Mouse (Mus musculus) heart, postnatal 36 days (tissue): ENCODE data around the gene Kifc3. TPM values are rescaled to one million over a fixed set of nuclear protein-coding genes. Genes with fewer than 3 reads are reported as not detected.
A peak's percentile ranks its signal among the peaks of the same experiment; 100 is the strongest.
"Not testable (repeated sequence)": the region's sequence is repeated elsewhere in the genome, so short reads cannot be mapped to it uniquely, and the experiment has no call there.

ENCODE experiments used
- DNase-seq, 2 experiments: peaks; one replicate each; pipeline ENCODE4 v3.0.0; 2021 to 2022
- intact Hi-C: fragments of 180-260 bp; cut with DNase I; formaldehyde crosslinking; loops from one replicate; pipeline ENCODE4 v1.15.1; 2025
- total RNA-seq, 2 experiments: library from RNA; stranded (reverse); gene quantifications; 2 replicates each; pipeline ENCODE4 v1.2.3; 2021

Gene Kifc3
- total RNA-seq = 10 to 100 TPM; 65.4 to 71.2 TPM

DNA sequence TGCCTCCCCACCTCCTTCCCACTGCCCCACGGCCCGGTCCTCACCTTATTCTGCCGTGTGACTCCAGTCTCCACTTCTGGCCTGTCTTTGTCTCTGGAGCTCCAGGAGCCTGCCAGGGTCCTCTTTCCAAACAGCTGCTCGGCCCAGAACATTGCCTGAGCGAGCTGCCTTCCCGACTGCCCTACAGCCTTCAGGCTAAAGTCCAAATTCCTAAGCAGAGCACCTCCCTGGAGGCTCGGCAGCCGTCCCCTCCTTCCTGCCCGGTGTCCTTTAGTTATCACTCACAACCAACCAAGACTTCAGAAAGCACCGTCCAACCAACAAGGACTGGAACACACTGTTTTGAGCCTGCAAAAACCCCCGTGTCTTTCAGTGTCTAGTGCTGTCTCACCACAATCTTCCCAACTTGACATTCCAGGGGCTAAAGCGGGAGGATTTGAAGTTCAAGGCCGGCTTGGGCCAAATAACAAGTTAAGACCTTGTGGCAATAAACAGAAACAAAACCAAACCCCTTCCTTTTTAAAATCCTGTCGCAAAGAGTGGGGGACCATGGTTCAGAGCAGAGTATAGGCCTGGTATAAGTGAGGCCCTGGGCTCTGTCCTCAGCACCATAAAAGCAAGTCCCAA is at the start of gene Kifc3:
Gene Kifc3 (minus strand): TSS at position 164 of the 627 bp plus-strand sequence.
- intact Hi-C loops = loop anchor here (2.0 kb wide), 1 partner anchor 58 kb away; no protein-coding TSS in a partner anchor
- peak in 1 of 2 experiments; percentile 26 for DNase-seq

DNA sequence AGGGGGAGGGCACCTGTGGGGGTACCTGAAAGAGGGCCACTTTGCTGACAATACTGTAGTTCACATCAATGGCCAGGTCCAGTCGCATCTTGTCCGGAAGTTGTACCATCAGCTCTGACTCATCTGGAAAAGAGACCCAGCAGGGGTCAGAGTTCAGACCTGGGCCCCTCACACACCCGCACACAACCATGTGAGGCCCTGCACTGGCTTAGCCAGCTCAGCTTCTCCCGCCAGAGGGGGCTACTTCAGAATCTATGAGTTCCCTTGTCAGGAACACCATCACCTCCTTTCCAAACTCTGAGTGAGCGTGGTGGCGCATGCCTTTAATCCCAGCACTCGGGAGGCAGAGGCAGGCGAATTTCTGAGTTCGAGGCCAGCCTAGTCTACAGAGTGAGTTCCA is 49.4 kb upstream of the Kifc3 start:
- intact Hi-C loops = loop anchor here (5.0 kb wide), 2 partner anchors 180 to 445 kb away; partner anchors contain the start of gene Cfap20
- DNase-seq = no peak

DNA sequence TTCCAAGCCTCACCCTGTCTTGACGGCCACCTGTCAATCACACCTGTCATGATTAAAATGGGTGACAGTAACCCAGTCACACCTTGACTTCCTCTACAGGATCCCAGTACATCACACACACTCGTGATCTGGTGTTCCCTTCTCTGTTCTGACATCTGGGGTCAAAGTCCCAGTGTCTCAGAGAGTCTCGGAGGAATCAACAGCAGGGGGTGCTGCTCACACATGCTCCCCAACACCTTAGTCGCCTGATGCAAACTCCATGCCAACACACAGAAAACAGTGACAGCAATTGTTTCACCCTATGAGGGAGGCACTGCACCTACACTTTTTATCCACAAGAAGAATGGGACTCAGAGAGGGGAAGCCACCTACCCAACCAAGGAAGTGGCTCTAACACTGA is 47.2 kb upstream of the Kifc3 start:
- DNase-seq = no peak
- intact Hi-C loops = loop anchor here (5.0 kb wide), 2 partner anchors 182 to 447 kb away; partner anchors contain the start of gene Cfap20

DNA sequence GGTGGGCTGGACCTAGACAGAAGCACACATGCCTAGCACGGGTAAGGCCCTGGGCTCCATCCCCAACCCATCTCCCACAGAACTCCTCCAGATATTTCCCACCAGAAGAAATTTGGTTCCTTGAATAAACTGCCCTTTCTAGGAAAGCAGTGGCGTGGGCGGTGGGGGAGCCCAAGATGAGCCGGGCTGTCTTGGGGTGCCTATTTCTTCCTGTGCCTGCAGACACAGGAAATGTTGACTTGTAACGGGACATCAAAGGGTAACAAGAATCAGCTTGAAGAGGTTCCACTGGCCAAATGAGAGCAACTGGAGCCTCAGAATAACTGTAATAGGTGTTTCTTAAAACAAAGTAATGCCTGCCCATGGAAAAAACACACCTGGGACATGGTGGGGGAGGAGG is 44.7 kb upstream of the Kifc3 start:
- intact Hi-C loops = no loop called here
- DNase-seq = no peak

DNA sequence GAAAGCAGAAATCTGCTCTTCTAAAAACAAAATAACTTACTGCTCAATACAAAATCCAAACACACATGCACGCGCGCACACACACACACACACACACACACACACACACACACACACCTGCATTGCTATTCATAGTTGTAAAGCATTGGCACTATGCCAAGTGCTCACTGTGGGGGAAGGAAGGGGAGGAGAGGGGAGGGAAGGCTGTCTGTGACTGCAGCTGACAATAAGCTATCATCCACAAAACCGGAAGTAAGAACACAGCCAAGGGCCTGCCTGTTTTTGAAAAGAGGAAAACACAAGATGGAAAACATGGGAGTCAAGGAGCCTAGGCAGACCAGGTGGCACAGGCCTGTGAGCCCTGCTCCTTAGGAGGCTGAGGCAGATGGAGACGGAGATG is 42.6 kb upstream of the Kifc3 start:
- intact Hi-C loops = no loop called here
- DNase-seq = peak; percentile 53 to 56

DNA sequence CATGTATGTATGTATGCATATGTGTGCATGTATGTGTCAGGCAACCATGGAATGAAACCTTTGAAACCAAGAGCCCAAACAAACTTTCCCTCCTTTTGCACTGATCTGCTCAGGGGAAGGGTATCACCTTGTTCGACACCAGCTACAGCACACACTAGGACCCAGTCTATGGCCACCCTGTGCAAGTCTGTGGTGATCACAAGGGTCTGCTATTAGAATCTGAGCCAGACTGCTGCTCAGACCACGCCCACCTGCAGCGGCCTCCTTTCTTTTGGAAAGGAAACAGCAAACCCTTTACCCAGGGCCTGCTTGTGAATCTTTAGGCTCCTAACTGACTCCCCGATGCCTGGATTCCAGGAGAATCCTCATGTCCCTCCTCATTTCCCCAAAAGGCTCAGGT is 41.2 kb upstream of the Kifc3 start:
- intact Hi-C loops = no loop called here
- DNase-seq = no peak

DNA sequence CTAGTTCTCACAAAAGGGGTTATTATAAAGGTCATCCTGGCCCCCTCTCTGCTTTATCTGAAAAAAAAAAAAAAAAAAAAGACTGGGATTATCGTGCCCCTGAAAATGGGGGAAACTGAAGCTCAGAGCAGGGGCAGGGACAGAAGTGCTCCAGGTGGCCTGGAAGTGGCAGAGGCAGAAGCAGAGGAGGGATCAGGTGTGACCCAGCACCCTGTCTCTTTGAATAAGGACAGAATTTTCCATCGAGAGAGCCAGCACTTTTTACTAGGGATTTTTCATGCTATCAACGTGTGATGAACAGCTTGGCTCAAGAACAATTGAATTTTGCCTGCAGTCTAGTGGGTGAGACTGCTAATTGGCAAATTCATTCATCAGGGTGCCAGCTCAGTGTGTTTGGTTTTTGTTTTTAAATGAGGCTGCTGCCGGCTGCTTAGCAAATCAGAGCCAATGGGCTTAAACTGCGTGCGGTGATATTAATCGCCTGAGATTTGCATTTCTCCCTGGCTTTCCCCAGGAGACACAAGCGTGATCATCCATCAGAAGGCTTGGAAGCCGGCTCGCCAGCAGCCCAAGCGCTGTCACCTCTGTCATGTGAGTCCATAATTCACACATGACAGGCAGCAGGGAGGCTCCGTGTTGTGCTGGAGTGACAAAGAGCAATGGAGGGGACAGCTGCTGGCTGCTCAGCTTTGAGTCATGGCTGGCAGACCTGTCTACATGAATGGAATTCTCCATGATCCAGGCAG is 40.4 kb upstream of the Kifc3 start:
- DNase-seq = no peak
- intact Hi-C loops = no loop called here

DNA sequence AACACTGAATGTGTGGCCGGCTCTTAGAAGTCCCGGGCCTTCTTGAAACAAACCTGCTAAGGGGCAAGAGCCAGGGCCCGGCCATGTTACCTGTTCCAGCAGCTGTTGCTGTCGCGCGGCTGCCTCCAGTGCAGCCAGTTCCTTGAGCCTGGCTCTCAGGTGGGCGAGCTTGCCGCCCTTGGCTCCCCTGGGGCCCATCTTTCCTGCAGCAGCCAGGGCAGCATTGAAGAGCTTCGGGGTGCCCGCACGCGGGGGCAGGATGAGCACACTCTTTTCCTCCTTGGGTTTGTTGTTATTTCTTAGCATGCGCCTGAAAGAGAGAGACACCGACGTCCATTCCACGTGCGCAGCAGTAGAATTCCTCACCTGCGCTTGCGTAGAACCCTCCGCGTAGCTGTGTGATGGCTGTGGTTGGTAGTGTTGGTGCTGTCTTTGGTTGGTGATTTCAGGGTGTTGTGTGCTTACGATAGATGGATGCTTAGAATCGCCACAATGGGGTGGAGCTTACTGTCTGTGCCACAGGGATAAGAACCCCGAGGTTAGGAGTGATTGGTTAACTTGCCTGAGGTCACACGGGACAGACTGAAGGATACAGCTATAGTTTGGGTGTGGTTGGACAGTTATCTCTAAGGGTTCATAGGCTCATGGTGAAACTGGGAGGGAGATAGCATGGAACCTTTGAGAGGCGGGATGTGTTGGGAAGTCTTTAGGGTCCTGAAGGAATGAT is 39.6 kb upstream of the Kifc3 start:
- intact Hi-C loops = no loop called here

DNA sequence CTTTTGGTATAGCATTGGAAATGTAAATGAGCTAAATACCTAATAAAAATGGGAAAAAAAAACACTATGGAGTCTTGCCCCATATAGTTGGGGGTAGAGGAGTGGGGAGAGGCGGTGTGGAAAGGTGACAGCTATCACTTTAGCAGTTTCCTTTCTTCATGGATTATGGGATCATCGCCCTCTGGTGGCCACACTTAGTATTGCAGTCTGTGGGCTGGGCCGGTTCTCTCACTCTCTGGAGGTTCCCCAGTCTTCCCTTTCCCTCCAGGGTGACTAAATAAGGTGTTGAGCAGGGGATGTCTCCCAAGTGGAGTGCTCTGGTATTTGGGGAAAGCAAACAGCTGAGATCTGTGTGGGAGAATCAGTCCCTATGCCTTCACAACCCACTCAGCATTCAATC is 33.1 kb upstream of the Kifc3 start:
- intact Hi-C loops = loop anchor here (1.0 to 2.0 kb wide), 2 partner anchors 19 to 293 kb away; no protein-coding TSS in a partner anchor

More for the DNA sequence above, 39.6 kb upstream of the Kifc3 start:
- DNase-seq = no peak

DNA sequence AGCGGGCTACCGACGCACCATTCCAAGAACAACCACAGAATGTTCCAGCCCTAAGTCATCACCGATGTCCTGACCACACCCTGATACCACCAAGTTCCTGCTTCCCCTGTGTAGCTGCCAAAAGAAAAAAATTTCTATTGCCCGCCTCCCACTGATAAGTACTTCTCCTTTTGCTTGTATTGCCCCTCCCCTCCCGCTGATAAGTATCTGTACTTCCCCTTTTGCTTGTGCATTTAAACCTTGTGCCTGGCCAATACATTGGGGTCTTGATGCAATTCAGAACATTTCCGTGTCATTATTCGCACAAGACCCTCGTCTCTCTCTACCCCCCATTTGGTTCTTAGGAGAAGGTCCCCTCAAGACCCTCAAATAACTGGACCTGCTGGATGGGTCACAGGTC is 27.5 kb upstream of the Kifc3 start:
- DNase-seq, intact Hi-C loops: not testable (repeated sequence)

More for the DNA sequence above, 33.1 kb upstream of the Kifc3 start:
- peak; percentile 81 to 88 for DNase-seq

DNA sequence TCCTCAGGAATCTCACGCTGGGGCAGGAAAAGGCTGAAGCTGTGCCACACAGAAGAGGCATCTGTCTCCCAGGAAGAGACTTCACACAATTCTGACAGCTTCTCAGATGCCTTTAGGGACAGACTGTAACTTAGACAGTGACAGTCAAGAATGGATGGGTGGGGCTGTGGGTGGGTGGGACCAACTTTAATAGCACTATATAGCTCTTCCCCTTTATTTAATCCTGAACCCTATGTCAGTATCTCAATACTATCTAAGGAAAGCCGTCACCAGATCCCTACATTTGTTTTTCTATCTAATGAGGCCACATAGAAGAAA is 24.5 kb upstream of the Kifc3 start:
- no peak for DNase-seq
- intact Hi-C loops = no loop called here

DNA sequence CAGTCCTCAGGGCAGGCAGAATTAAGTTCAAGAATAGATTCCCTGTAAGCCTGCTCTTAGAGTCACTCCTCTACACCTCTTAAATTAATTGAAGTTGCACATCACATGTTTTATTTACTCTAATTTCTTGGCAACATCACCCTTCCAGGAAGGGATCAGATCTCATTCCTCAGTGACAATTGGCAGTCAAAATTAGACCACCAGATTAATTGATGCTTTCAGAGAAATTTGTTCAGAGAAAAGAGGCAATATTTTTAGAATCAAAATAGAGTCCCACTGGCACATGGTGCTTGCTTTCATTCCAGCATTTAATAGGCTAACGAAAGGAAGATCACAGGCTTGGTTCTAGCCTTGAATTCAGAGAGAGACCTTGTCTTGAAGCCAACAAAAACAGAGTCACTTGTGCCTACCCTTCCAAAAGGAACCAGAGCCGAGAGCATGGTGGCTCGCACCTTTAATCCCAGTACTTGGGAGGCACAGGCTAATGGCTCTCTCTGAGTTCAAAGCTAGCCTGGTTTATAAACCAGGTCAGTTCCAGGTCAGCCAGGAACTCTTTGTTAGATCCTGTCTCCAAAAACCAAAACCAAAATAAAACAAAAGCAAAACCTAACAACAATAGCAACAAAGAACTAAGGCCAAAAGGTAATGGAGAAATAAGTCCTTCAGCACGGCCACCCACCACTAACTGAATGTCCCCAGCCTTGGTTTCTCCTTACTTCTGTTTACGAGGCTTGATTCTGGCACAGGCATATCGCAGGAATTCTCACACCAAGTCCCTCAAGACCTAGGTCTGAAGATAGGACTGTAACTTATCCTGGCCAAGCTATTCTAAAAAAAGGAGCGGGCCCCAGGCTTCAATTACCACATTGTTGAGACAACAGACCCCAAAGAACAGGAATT is 23.9 kb upstream of the Kifc3 start:
- intact Hi-C loops = no loop called here
- no peak for DNase-seq

DNA sequence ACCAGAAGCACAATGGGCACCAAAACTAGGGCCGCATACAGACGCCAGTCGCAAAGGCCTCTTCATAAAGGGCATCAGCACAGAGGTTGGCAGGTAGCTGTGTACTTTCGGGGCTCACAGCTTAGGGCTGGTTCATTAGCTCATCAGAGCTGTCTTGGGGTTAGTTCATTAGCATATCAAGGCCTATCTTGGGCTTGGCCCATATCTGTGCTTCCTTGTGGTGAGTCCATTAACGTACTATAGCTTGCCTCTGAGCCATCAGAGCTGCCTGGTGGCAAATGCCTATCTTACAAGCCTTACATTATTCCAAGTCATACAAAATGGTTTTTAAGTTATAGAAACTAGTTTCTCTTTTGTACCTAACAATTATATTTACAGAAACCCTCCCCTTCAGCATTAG is 21.4 kb upstream of the Kifc3 start:
- DNase-seq = no peak
- intact Hi-C loops = no loop called here

DNA sequence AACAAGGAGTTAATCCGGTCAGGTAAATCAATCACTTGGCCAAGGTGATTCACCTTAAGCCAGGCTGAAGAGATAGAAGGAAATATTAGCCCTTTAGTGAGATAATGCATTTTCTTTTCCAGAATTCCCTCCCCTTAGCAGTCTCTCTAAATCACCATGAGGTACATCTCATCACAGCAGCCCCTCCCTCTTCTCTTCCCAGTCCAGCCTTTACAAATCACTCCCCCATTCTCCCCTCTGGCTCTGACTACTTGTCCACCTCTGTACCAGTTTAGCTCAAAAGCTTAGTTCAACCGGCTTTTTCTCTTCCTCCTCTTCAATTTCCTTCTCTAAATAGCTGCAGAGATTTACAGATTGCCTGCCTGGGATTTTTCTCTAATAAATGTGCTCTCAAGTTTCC is 18.4 kb upstream of the Kifc3 start:
- no peak for DNase-seq
- intact Hi-C loops = no loop called here

DNA sequence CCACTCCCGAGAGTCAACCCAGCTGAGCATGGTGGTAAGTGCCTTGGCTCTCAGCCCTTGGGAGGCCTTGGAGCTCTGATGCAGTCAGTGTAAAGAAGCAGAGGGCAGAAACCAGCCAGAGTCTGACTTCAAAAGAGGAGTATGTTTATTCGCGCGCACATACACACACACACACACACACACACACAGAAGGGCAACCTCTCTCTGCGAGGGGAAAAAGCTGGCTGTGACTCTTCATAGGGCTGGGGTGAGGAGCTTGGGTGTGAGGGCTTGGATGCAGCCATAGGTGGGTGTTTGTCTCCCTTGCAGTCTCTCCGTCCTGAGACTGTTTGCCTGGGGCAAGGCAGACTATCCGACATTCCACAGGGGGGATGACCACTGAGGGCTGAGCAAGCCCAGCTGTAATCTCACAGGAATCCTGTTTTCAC is 18.0 kb upstream of the Kifc3 start:
- intact Hi-C loops = no loop called here

DNA sequence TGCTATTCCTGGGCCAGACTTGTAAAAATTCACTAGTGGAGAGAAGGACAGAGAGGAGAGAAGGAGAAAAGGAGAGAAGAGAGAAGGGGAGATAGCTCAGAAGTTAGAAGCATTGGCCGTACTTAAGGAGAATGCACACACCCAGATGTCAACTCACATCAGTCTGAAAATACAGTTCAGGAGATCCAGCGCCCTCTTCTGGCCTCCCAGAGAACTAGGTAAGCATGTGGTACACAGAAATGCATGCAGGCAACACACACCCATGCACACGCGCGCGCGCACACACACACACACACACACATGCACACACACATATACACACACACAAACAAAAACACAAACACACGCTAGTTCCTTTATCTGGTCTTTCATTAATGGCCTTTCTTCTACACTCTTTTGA is 17.0 kb upstream of the Kifc3 start:
- DNase-seq = no peak
- intact Hi-C loops = no loop called here

More for the DNA sequence above, 18.0 kb upstream of the Kifc3 start:
- no peak for DNase-seq

DNA sequence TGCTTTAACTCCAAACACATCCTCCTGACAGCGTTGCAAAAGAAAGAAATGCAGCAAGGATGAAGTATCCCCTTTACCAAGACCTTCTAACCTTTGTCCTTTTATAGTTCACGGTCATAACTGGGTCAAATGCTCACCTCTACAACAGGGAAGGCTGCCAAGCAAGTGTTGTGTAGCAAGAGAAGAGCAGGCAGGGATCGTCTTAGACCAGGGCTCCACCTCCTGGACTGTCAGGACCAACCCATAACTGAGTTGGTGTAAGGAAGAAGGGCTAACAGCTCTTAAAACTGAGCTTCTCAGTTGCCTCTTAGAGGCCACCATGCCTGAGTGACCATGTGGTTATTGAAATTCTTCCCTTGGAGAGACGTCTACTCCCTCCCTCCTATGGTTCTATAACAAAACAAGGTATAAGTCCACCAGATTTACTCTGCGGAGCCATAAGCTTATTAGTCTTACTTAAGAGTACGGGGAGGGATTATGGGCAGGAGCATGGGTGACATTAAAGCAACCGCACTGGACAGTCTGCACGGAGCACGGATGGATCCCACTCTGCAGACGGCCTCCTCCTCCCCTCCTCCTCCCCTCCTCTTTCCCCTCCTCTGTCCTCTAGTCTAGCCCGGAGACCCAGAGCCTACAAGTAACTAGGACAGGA is 13.2 kb upstream of the Kifc3 start:
- intact Hi-C loops = no loop called here
- no peak for DNase-seq

DNA sequence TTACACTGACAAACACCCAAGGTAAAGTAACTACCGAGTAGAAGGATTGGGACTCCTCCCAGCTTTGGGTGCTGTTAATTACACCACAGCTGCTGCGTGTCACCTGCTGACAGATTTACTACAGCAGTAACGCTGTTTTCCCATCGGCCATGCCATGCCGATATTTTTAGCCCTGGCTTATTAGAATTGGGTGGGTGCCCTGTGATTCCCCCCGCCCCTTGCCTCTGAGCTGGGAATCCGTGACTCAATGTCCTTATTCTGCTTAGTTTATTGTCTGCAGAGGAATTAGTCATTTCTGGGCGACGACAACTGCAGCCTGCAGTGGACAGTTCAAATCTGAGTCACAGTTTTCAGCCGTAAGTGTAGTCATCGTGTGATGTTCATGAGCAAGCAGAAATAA is 7.3 kb upstream of the Kifc3 start:
- no peak for DNase-seq
- intact Hi-C loops = no loop called here

DNA sequence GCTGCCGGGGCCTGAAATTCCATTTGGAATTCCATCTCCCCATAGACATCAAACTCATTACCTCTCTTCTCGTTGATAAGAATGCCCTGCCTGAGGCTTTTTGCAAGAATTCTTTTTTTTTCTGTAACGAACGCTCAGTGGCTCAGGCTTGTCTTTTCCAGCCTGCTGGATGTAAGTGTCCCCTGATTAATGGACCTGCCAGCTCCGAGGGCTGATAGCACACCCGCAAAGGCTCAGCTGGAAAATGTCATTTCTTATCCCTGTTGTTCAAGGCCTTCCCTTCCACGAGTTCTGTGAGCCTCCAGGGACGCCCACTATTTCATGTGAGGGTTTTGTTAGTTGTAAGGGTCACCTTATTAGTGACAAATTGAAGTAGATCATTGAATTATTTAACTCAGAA is 3.3 kb upstream of the Kifc3 start:
- DNase-seq = no peak
- intact Hi-C loops = loop anchor here (2.0 kb wide), 1 partner anchor 263 kb away; no protein-coding TSS in a partner anchor

DNA sequence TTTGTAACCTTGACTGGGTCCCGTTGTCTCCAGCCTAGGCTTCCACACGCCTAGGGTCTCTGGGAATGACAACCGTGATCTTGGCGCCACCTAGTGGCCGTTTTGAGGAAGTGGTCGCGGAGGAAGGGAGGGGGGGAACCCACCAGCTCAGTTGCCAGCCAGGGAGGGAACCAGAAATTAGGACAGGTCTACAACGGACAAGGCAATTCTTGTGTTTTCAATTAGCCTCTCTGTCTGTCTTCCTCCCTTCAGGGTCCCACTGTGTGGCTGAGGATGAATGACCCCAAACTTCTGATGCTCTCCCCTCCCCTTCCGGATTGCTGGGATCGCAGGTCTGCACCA is 1.4 kb upstream of the Kifc3 start:
- intact Hi-C loops = loop anchor here (1.0 to 2.0 kb wide), 2 partner anchors 105 to 261 kb away; no protein-coding TSS in a partner anchor

More for the DNA sequence above, 1.4 kb upstream of the Kifc3 start:
- DNase-seq = peak; percentile 79 to 81
